Mouse (Mus musculus) hindbrain, embryonic 11.5 days (tissue): ENCODE data around the gene St6gal1. TPM values are rescaled to one million over a fixed set of nuclear protein-coding genes. Genes with fewer than 3 reads are reported as not detected.

Experiments
- ATAC-seq: fragments of 200-750 bp; cut with Nextera tagmentation; 2 replicates; pipeline ENCODE4 v1.8.0; 2017; ENCODE audit warnings: mild to moderate bottlenecking, moderate TSS enrichment, moderate library complexity; ENCODE audit not compliant: low FRiP score
- DNase-seq: peaks from one replicate; pipeline ENCODE4 v3.0.0-alpha.2; 2015; ENCODE audit warnings: low spot score
- H3K27ac ChIP-seq: fragments of 300-500 bp; sonication (generic); 2 replicates; pipeline ENCODE4 v1.5.1; 2014; ENCODE audit warnings: mild to moderate bottlenecking, low read depth, low read length
- H3K27me3 ChIP-seq: fragments of 300-500 bp; sonication (generic); 2 replicates; pipeline ENCODE4 v1.6.1; 2014; ENCODE audit warnings: mild to moderate bottlenecking, low read length, moderate library complexity, mixed read lengths; ENCODE audit not compliant: control insufficient read depth, insufficient read depth
- H3K36me3 ChIP-seq: fragments of 300-500 bp; sonication (generic); 2 replicates; pipeline ENCODE4 v1.6.1; 2014; ENCODE audit warnings: mild to moderate bottlenecking, low read length, moderate library complexity, mixed read lengths; ENCODE audit not compliant: control insufficient read depth, insufficient read depth
- H3K4me1 ChIP-seq: fragments of 300-500 bp; sonication (generic); replicated peaks from 2 replicates; pipeline ENCODE4 v1.6.1; 2014; ENCODE audit warnings: low read length, mixed read lengths; ENCODE audit not compliant: control insufficient read depth, insufficient read depth
- H3K4me2 ChIP-seq: fragments of 300-500 bp; sonication (generic); replicated peaks from 2 replicates; pipeline ENCODE4 v1.6.1; 2014; ENCODE audit warnings: mild to moderate bottlenecking, low read depth, low read length
- H3K4me3 ChIP-seq: fragments of 300-500 bp; sonication (generic); 2 replicates; pipeline ENCODE4 v1.5.1; 2014; ENCODE audit warnings: low read depth, low read length
- H3K9ac ChIP-seq: fragments of 300-500 bp; sonication (generic); 2 replicates; pipeline ENCODE4 v1.6.1; 2014; ENCODE audit warnings: low read depth, low read length
- H3K9me3 ChIP-seq: fragments of 300-500 bp; sonication (generic); 2 replicates; pipeline ENCODE4 v1.6.1; 2016; ENCODE audit warnings: low read length; ENCODE audit not compliant: control insufficient read depth
- WGBS: fragments of 180-500 bp; shearing (Covaris S2); extraction: QIAGEN DNeasy Blood & Tissue Kit; methylation state at CpG from one replicate; pipeline ENCODE4 v1.1.7; 2014; 5-methylcytosine and 5-hydroxymethylcytosine counted together
- polyA plus RNA-seq: library from polyadenylated mRNA; unstranded; fragments of >200 nt; fragmentation: Nextera tagmentation; extraction: Ambion mirVana; gene quantifications from 2 replicates; pipeline ENCODE4 v1.2.1, GENCODE M21; 2014

Gene St6gal1
- polyA plus RNA-seq, 1 experiment from 2014 or later = 32.7 TPM

- Histone ChIP-seq H3K4me2 (no peak overlapping the region), H3K4me1 (no peaks in the 10 kb centered on the region), H3K27me3 (no peaks in the 10 kb centered on the region), H3K27ac (no peak overlapping the region), H3K9me3 (no peaks in the 10 kb centered on the region), H3K36me3 (no peaks in the 10 kb centered on the region), H3K9ac (no peak overlapping the region), H3K4me3 (no peak overlapping the region)
- WGBS = 84% methylated on average over 7 of the region's 7 CpGs
- DNase-seq (no peak), ATAC-seq (no peak)
Observed at GRCm38 (mm10) chr16:23214314-23214713, 10.2 kb upstream of the St6gal1 start.

DNA sequence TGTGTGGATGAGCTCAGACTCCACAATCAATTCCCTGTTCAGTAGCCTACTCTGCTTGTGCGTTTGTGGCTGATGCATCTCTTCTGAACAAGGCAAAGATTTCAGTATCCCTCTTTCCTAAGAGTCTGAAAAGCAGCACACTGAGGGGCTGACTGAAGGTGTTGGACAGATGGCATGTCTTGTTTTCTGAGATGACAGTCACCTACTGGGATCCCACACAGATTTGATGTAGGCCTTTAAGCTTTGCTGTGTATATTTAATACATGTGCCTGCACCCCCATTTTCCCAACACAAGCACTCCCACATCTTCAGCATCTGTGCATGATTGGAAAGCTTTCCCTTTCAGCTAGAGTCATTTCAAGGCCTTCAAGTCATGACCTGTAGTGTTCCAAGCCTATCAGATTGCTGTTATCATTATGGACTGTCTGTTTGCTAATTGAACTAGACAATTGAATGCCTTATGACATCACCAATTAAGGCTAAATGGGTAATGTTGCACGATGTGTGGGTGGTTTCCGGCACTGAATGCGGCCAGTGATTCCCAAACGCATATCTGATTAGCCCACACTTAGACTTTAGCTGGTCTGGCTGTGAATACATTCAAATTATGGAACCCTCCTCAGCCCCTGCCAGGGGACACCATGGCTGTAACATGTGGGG, 9.2 kb upstream of the St6gal1 start:
- no peaks in the 10 kb centered on the region for H3K36me3 ChIP-seq
- WGBS = 85% methylated on average over 5 of the region's 5 CpGs
- no peak overlapping the region for H3K9ac ChIP-seq
- ATAC-seq (no peak), DNase-seq (no peak)
- H3K27ac ChIP-seq = no peak overlapping the region
- H3K4me2 ChIP-seq = no peak overlapping the region
- H3K4me1 ChIP-seq = no peaks in the 10 kb centered on the region
- no peaks in the 10 kb centered on the region for H3K9me3 ChIP-seq
- H3K27me3 ChIP-seq = no peaks in the 10 kb centered on the region
- no peak overlapping the region for H3K4me3 ChIP-seq

GRCm38 (mm10) chr16:23216366-23216765, 8.2 kb upstream of the St6gal1 start:
- WGBS = 81% methylated on average over 9 of the region's 9 CpGs
- no peak for ATAC-seq
- Histone ChIP-seq H3K9ac (no peak overlapping the region), H3K4me3 (no peak overlapping the region), H3K9me3 (no peaks in the 10 kb centered on the region), H3K4me2 (no peak overlapping the region), H3K27ac (no peak overlapping the region), H3K36me3 (no peaks in the 10 kb centered on the region), H3K27me3 (no peaks in the 10 kb centered on the region), H3K4me1 (no peaks in the 10 kb centered on the region)
- no peak for DNase-seq

DNA sequence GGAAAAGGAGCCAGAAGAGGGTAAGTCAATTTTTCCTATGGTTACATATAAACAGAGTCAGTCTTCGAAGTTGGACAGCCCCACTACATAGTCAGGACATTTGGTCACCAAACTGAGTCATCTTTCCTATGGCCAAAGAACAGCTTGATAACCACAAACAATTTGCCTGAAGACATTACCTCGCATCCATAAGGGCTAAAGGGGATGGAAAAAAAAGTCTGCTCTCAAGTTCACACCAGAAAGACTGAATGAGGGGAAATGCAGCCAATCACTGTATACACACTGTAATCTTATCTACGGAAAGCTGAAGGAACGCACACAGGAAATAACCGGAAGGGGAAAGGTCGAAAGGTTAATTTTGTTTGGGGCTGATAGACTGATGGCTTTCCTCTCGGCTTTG, 6.2 kb upstream of the St6gal1 start:
- DNase-seq (no peak), ATAC-seq (no peak)
- H3K36me3 ChIP-seq = no peaks in the 10 kb centered on the region
- no peak overlapping the region for H3K27ac ChIP-seq
- no peak overlapping the region for H3K9ac ChIP-seq
- 69% methylated on average over 7 of the region's 7 CpGs for WGBS
- no peak overlapping the region for H3K4me2 ChIP-seq
- no peaks in the 10 kb centered on the region for H3K27me3 ChIP-seq
- no peaks in the 10 kb centered on the region for H3K9me3 ChIP-seq
- H3K4me1 ChIP-seq = no peaks in the 10 kb centered on the region
- H3K4me3 ChIP-seq = no peak overlapping the region

DNA sequence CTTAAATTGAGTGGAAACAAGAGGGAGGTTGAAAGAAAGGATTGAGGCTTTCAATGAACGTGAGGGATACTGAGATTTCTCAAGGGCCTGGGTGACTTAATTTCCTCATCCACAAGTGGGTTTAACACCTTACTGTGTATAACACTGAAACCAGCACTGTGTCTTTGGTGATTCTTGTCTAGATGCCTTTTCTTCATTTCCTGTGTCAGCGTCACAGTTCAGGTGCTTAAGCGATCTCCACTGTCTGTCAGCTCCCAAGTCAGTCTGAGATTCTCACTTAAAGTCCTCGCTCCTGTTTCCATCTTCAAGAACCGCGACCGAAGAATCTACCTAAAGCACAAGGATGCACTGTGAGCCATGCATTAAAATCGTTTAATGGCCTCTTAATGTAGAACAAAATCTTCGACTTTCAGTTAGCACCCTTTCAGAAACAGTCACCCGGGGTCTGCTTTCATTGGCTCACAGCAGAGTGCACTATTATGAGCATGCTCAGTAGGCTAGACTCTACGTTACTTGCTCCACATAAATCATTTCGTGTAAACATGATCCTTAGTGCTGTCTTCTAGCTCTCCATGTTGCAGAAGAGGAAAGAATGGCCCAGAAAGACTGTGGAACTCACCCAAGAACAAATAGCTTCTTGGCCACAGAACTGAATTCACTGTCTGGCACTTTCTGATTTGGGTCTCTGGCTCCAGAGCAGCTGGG, 1.2 kb upstream of the St6gal1 start:
- ATAC-seq (no peak), DNase-seq (no peak)
- Histone ChIP-seq H3K4me3 (no peak overlapping the region), H3K9me3 (no peaks in the 10 kb centered on the region), H3K4me1 (0 out of 2 replicates have a peak, but pooled peaks cover 1% of the 10 kb centered on the region), H3K4me2 (no peak overlapping the region), H3K9ac (no peak overlapping the region), H3K27ac (no peak overlapping the region), H3K36me3 (no peaks in the 10 kb centered on the region), H3K27me3 (no peaks in the 10 kb centered on the region)
- WGBS = 80% methylated on average over 12 of the region's 12 CpGs

GRCm38 (mm10) chr16:23223871-23224469, 570 bp upstream of the St6gal1 start:
- DNase-seq (no peak), ATAC-seq (no peak)
- no peaks in the 10 kb centered on the region for H3K9me3 ChIP-seq
- H3K36me3 ChIP-seq = no peaks in the 10 kb centered on the region
- WGBS = 38% methylated on average over 12 of the region's 12 CpGs
- H3K27me3 ChIP-seq = no peaks in the 10 kb centered on the region
- 0 out of 2 replicates have a peak overlapping the region, but pooled peaks have one; percentile 94 for H3K9ac ChIP-seq
- 0 out of 2 replicates have a peak, but pooled peaks cover 3% of the 10 kb centered on the region for H3K4me1 ChIP-seq
- H3K4me2 ChIP-seq = peak overlapping the region; percentile 89
- H3K4me3 ChIP-seq = peak overlapping the region; percentile 83
- no peak overlapping the region for H3K27ac ChIP-seq

- Histone ChIP-seq H3K9ac (peak overlapping the region; percentile 94), H3K36me3 (no peaks in the 10 kb centered on the region), H3K27me3 (no peaks in the 10 kb centered on the region), H3K27ac (peak overlapping the region; percentile 88), H3K4me1 (0 out of 2 replicates have a peak, but pooled peaks cover 3% of the 10 kb centered on the region), H3K4me3 (peak overlapping the region; percentile 83), H3K9me3 (no peaks in the 10 kb centered on the region), H3K4me2 (peak overlapping the region; percentile 89)
- under 1% methylated on average over 40 of the region's 46 CpGs for WGBS
- ATAC-seq (peak; percentile 82), DNase-seq (peak; percentile 79)
Observed at GRCm38 (mm10) chr16:23225069-23225721, 655 bp downstream of the St6gal1 start.

DNA sequence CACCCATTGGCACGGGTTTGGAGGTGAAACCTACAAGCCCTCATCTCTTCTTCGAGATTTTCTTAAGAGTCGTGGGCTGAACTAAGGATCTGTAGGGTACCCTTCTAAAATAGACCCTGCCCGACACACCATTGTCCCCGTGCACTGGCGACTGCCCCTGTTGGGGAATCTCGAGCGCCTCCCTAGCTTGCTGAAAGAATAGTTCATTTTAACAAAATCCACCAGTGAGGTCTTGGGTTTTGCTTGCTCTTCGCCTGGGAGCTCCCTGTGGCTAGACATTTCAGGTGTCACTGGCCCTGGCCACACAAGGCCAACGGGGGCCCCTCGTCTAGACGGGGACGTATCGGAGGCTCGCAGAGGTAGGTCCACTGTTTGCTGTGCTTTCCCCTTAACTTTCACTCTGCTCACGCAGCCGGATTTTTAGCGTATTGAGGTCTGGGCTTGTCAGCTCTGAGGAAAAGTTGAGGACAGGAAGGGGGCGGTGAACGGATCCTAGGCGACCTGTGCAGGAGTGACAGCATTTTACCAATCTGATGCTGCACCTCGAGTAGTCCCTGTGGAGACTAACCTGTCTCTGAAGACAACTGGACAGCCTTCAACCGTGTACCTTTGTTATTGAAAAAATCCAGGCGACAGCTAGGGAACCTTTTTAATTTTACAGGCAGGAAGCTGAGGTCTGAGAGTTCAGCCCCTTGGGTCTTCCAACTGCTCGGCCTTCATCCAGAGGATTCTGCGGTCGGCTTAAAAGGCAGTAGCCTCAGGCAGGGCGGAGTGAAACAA, 1.5 kb downstream of the St6gal1 start:
- Histone ChIP-seq H3K9me3 (no peaks in the 10 kb centered on the region), H3K27me3 (no peaks in the 10 kb centered on the region), H3K9ac (peak overlapping the region; percentile 94), H3K27ac (peak overlapping the region; percentile 88), H3K36me3 (no peaks in the 10 kb centered on the region), H3K4me1 (0 out of 2 replicates have a peak, but pooled peaks cover 3% of the 10 kb centered on the region), H3K4me2 (peak overlapping the region; percentile 89), H3K4me3 (peak overlapping the region; percentile 83)
- DNase-seq (peak; percentile 66), ATAC-seq (peak; percentile 55)
- under 1% methylated on average over 28 of the region's 28 CpGs for WGBS
